Mouse (Mus musculus): ENCODE measurements around the gene Tars2. TPM values are rescaled to one million over a fixed set of nuclear protein-coding genes. Genes with fewer than 3 reads are reported as not detected.

The Tars2 gene
- polyA plus RNA-seq, 1 experiment = 34.3 TPM

DNA sequence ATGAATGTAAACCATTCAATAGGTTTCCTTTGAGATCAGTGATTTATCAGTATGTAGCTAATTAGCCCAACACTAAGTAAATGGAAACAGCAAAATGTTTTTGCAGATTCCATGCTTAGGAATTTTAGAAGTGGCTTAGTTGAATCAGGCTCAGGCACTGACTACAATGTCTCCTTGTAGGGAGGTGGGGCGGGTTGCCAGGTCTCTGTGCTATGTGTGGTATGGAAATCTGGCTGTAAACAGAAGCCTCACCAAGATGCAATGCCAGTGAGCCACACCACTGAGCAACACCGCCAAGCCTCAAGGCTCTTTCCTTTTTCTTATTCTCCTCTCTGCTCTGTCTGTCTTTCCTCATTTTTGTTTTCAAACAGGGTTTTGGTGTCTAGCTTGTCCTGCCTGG is 31.1 kb downstream of the Tars2 start:
- no peaks in the 10 kb centered on the region for H3K27me3 ChIP-seq (ENCODE audit: control insufficient read depth, insufficient read depth, insufficient read length)
- TF ChIP-seq POLR2AphosphoS2 (IDR thresholded peaks at IDR 0.05; ENCODE audit: insufficient read length, low read depth) (no peak), SRF (IDR thresholded peaks at IDR 0.05; ENCODE audit: control insufficient read depth, insufficient read length, low read depth) (no peak), MAX (IDR thresholded peaks at IDR 0.05; ENCODE audit: low read depth) (no peak), POLR2A (IDR thresholded peaks at IDR 0.05; ENCODE audit: insufficient read length, low read depth) (no peak), REST (IDR thresholded peaks at IDR 0.05; ENCODE audit: insufficient read depth, insufficient read length) (no peak), TCF3 (IDR thresholded peaks at IDR 0.05; ENCODE audit: insufficient read length, low read depth) (no peak), CEBPB (IDR thresholded peaks at IDR 0.05; ENCODE audit: insufficient read depth, poor library complexity, severe bottlenecking) (no peak), MYOG (IDR thresholded peaks at IDR 0.05; ENCODE audit: control insufficient read depth in 1 of 3, insufficient read depth in 1 of 3, insufficient read length in 2 of 3, low read depth in 2 of 3) (no peak), USF1 (IDR thresholded peaks at IDR 0.05; ENCODE audit: low read depth) (no peak)
- H3ac ChIP-seq (ENCODE audit: control insufficient read depth, insufficient read length) = no peak overlapping the region

DNA sequence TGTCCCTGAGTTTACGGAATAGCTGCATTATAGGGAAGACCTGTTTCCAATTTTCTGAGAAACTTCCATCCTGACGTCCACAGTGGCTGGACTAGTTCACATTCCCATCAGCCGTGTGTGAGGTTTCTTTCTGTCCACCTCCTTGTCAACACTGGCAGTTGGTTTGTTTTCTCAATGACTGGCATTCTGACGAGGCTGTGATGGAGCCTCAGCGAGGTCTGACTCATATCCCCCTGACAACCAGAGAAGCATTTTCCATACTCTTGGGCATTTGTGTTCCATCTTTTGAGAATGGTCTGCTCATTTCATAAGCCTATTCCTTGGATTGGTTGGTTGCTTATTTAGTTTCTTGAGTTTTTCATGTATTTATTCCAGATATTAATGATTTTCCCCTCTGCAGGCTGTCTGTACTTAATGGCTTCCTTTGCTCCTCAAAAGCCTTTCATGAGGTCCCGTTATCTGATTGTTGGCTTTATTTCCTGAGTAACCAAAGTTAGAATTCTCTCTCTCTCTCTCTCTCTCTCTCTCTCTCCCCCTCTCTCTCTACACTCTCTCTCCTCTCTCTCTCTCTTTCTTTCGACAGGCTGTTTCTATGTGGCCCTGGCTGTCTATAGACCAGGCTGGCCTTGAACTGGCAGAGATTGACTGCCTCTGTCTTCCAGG is 33.2 kb downstream of the Tars2 start:
- Histone ChIP-seq H3K36me3 (ENCODE audit: control insufficient read depth, insufficient read depth) (no peaks in the 10 kb centered on the region), H3K4me3 (no peak overlapping the region), H3K79me2 (ENCODE audit: control insufficient read depth, insufficient read depth) (no peaks in the 10 kb centered on the region), H3K27me3 (ENCODE audit: control insufficient read depth, insufficient read depth, insufficient read length) (no peaks in the 10 kb centered on the region), H3ac (ENCODE audit: control insufficient read depth, insufficient read length) (no peak overlapping the region), H3K4me2 (ENCODE audit: low read depth) (peak overlapping the region; percentile 83)
- TF ChIP-seq E2F4 (IDR thresholded peaks at IDR 0.05; ENCODE audit: insufficient read depth) = no peak
- TF ChIP-seq SRF (IDR thresholded peaks at IDR 0.05; ENCODE audit: control insufficient read depth, insufficient read length, low read depth) = no peak
- no peak for TF ChIP-seq MAX (IDR thresholded peaks at IDR 0.05; ENCODE audit: low read depth)
- TF ChIP-seq TCF3 (IDR thresholded peaks at IDR 0.05; ENCODE audit: insufficient read length, low read depth) = no peak
- no peak for TF ChIP-seq CEBPB (IDR thresholded peaks at IDR 0.05; ENCODE audit: insufficient read depth, poor library complexity, severe bottlenecking)
- TF ChIP-seq REST (IDR thresholded peaks at IDR 0.05; ENCODE audit: insufficient read depth, insufficient read length) = no peak
- no peak for TF ChIP-seq USF1 (IDR thresholded peaks at IDR 0.05; ENCODE audit: low read depth)

More for the DNA sequence above, 31.1 kb downstream of the Tars2 start:
- H3K4me2 ChIP-seq (ENCODE audit: low read depth) = no peak overlapping the region
- no peak overlapping the region for H3K4me3 ChIP-seq
- no peaks in the 10 kb centered on the region for H3K36me3 ChIP-seq (ENCODE audit: control insufficient read depth, insufficient read depth)
- no peaks in the 10 kb centered on the region for H3K79me2 ChIP-seq (ENCODE audit: control insufficient read depth, insufficient read depth)

GRCm38 (mm10) chr3:95725863-95726262 is 34.1 kb downstream of the Tars2 start:
- no peaks in the 10 kb centered on the region for H3K36me3 ChIP-seq (ENCODE audit: control insufficient read depth, insufficient read depth)
- TF ChIP-seq MYOD1 (IDR thresholded peaks at IDR 0.05; ENCODE audit: control insufficient read depth in 1 of 3, insufficient read length in 2 of 3, low read depth in 2 of 3) = no peak
- peak; percentile 72 for TF ChIP-seq CEBPB (IDR thresholded peaks at IDR 0.05; ENCODE audit: insufficient read depth, poor library complexity, severe bottlenecking)
- H3K27me3 ChIP-seq (ENCODE audit: control insufficient read depth, insufficient read depth, insufficient read length) = no peaks in the 10 kb centered on the region
- no peak overlapping the region for H3ac ChIP-seq (ENCODE audit: control insufficient read depth, insufficient read length)
- peak overlapping the region; percentile 83 for H3K4me2 ChIP-seq (ENCODE audit: low read depth)
- no peaks in the 10 kb centered on the region for H3K79me2 ChIP-seq (ENCODE audit: control insufficient read depth, insufficient read depth)
- no peak overlapping the region for H3K4me3 ChIP-seq

- Histone ChIP-seq H3ac (ENCODE audit: control insufficient read depth, insufficient read length) (no peak overlapping the region), H3K36me3 (ENCODE audit: control insufficient read depth, insufficient read depth) (no peaks in the 10 kb centered on the region), H3K4me2 (ENCODE audit: low read depth) (no peak overlapping the region), H3K79me2 (ENCODE audit: control insufficient read depth, insufficient read depth) (no peaks in the 10 kb centered on the region), H3K27me3 (ENCODE audit: control insufficient read depth, insufficient read depth, insufficient read length) (no peaks in the 10 kb centered on the region), H3K4me3 (no peak overlapping the region)
- TF ChIP-seq TCF12 (IDR thresholded peaks at IDR 0.05; ENCODE audit: insufficient read depth, poor library complexity, severe bottlenecking) = no peak
- TF ChIP-seq MYOD1 (IDR thresholded peaks at IDR 0.05; ENCODE audit: control insufficient read depth in 1 of 3, insufficient read length in 2 of 3, low read depth in 2 of 3) = no peak
- TF ChIP-seq SRF (IDR thresholded peaks at IDR 0.05; ENCODE audit: control insufficient read depth, insufficient read length, low read depth) = no peak
- no peak for TF ChIP-seq USF1 (IDR thresholded peaks at IDR 0.05; ENCODE audit: low read depth)
- no peak for TF ChIP-seq POLR2A (IDR thresholded peaks at IDR 0.05; ENCODE audit: insufficient read length, low read depth)
- TF ChIP-seq TCF3 (IDR thresholded peaks at IDR 0.05; ENCODE audit: insufficient read length, low read depth) = no peak
- TF ChIP-seq REST (IDR thresholded peaks at IDR 0.05; ENCODE audit: insufficient read depth, insufficient read length) = no peak
- no peak for TF ChIP-seq MAX (IDR thresholded peaks at IDR 0.05; ENCODE audit: low read depth)
- no peak for TF ChIP-seq E2F4 (IDR thresholded peaks at IDR 0.05; ENCODE audit: insufficient read depth)
- TF ChIP-seq MYOG (IDR thresholded peaks at IDR 0.05; ENCODE audit: control insufficient read depth in 1 of 3, insufficient read depth in 1 of 3, insufficient read length in 2 of 3, low read depth in 2 of 3) = no peak
- no peak for TF ChIP-seq CEBPB (IDR thresholded peaks at IDR 0.05; ENCODE audit: insufficient read depth, poor library complexity, severe bottlenecking)
- no peak for TF ChIP-seq POLR2AphosphoS2 (IDR thresholded peaks at IDR 0.05; ENCODE audit: insufficient read length, low read depth)
Measured at GRCm38 (mm10) chr3:95722386-95722785, 37.6 kb downstream of the Tars2 start.

GRCm38 (mm10) chr3:95718153-95718552 is 41.9 kb downstream of the Tars2 start:
- Histone ChIP-seq H3K4me2 (ENCODE audit: low read depth) (no peak overlapping the region), H3K4me3 (no peak overlapping the region), H3K36me3 (ENCODE audit: control insufficient read depth, insufficient read depth) (no peaks in the 10 kb centered on the region), H3K27me3 (ENCODE audit: control insufficient read depth, insufficient read depth, insufficient read length) (no peaks in the 10 kb centered on the region), H3K79me2 (ENCODE audit: control insufficient read depth, insufficient read depth) (no peaks in the 10 kb centered on the region), H3ac (ENCODE audit: control insufficient read depth, insufficient read length) (no peak overlapping the region)
- TF ChIP-seq SRF (IDR thresholded peaks at IDR 0.05; ENCODE audit: control insufficient read depth, insufficient read length, low read depth) (no peak), POLR2A (IDR thresholded peaks at IDR 0.05; ENCODE audit: insufficient read length, low read depth) (no peak), REST (IDR thresholded peaks at IDR 0.05; ENCODE audit: insufficient read depth, insufficient read length) (no peak), MYOG (IDR thresholded peaks at IDR 0.05; ENCODE audit: control insufficient read depth in 1 of 3, insufficient read depth in 1 of 3, insufficient read length in 2 of 3, low read depth in 2 of 3) (no peak), MAX (IDR thresholded peaks at IDR 0.05; ENCODE audit: low read depth) (no peak), MYOD1 (IDR thresholded peaks at IDR 0.05; ENCODE audit: control insufficient read depth in 1 of 3, insufficient read length in 2 of 3, low read depth in 2 of 3) (no peak), CEBPB (IDR thresholded peaks at IDR 0.05; ENCODE audit: insufficient read depth, poor library complexity, severe bottlenecking) (no peak)
